Mouse (Mus musculus) midbrain, postnatal 0 days (tissue): Measurements from ENCODE around the gene Dnaaf5. TPM values are rescaled to one million over a fixed set of nuclear protein-coding genes. Genes with fewer than 3 reads are reported as not detected.

Source experiments
- ATAC-seq: fragments of 200-750 bp; cut with Nextera tagmentation; 2 replicates; pipeline ENCODE4 v1.8.0; 2017; ENCODE audit warnings: moderate number of reproducible peaks, mild to moderate bottlenecking, moderate TSS enrichment, moderate library complexity; ENCODE audit not compliant: low FRiP score
- DNase-seq: peaks from one replicate; pipeline ENCODE4 v3.0.0-alpha.2; 2015; ENCODE audit warnings: low spot score
- H3K27ac ChIP-seq: fragments of 300-500 bp; sonication (generic); 2 replicates; pipeline ENCODE4 v1.5.1; 2014; ENCODE audit warnings: low read depth, mild to moderate bottlenecking, low read length, mixed read lengths
- H3K27me3 ChIP-seq: fragments of 300-500 bp; sonication (generic); 2 replicates; pipeline ENCODE4 v1.6.1; 2014; ENCODE audit warnings: low read length, control low read depth, mixed read lengths; ENCODE audit not compliant: insufficient read depth
- H3K36me3 ChIP-seq: fragments of 300-500 bp; sonication (generic); 2 replicates; pipeline ENCODE4 v1.6.1; 2014; ENCODE audit warnings: low read length, control low read depth, mixed read lengths; ENCODE audit not compliant: insufficient read depth
- H3K4me1 ChIP-seq: fragments of 300-500 bp; sonication (generic); 2 replicates; pipeline ENCODE4 v1.6.1; 2014; ENCODE audit warnings: mild to moderate bottlenecking, control low read depth, antibody characterized with exemption, low read length, mixed read lengths; ENCODE audit not compliant: insufficient read depth
- H3K4me2 ChIP-seq: fragments of 300-500 bp; sonication (generic); 2 replicates; pipeline ENCODE4 v1.6.1; 2014; ENCODE audit warnings: low read depth, mild to moderate bottlenecking, low read length, mixed read lengths; ENCODE audit not compliant: poor library complexity, severe bottlenecking
- H3K4me3 ChIP-seq: fragments of 300-500 bp; sonication (generic); 2 replicates; pipeline ENCODE4 v1.5.1; 2014; ENCODE audit warnings: low read depth, mild to moderate bottlenecking, low read length, moderate library complexity
- H3K9ac ChIP-seq: fragments of 300-500 bp; sonication (generic); replicated peaks from 2 replicates; pipeline ENCODE4 v1.6.1; 2014; ENCODE audit warnings: mild to moderate bottlenecking, low read length, moderate library complexity, mixed read lengths; ENCODE audit not compliant: poor library complexity, severe bottlenecking
- H3K9me3 ChIP-seq: fragments of 300-500 bp; sonication (generic); 2 replicates; pipeline ENCODE4 v1.6.1; 2016; ENCODE audit warnings: low read length, control low read depth
- CTCF ChIP-seq: IDR thresholded peaks from 2 replicates; pipeline ENCODE4 v1.5.1; 2016; ENCODE audit warnings: antibody characterized with exemption, mild to moderate bottlenecking
- WGBS: fragments of 180-500 bp; shearing (Covaris S2); extraction: QIAGEN DNeasy Blood & Tissue Kit; methylation state at CpG from one replicate; pipeline ENCODE4 v1.1.7; 2014; 5-methylcytosine and 5-hydroxymethylcytosine counted together
- polyA plus RNA-seq: library from polyadenylated mRNA; unstranded; fragments of >200 nt; fragmentation: Nextera tagmentation; extraction: Ambion mirVana; gene quantifications from 2 replicates; pipeline ENCODE4 v1.2.1, GENCODE M21; 2015
- total RNA-seq: library from RNA; depleted of rRNA; stranded (reverse); fragments of >200 nt; gene quantifications from 2 replicates; pipeline ENCODE4 v1.2.3, GENCODE M21; 2014

Dnaaf5 gene
- total and polyA plus RNA-seq, 2 experiments from 2014 or later, result 2.9 to 14.0 TPM

DNA sequence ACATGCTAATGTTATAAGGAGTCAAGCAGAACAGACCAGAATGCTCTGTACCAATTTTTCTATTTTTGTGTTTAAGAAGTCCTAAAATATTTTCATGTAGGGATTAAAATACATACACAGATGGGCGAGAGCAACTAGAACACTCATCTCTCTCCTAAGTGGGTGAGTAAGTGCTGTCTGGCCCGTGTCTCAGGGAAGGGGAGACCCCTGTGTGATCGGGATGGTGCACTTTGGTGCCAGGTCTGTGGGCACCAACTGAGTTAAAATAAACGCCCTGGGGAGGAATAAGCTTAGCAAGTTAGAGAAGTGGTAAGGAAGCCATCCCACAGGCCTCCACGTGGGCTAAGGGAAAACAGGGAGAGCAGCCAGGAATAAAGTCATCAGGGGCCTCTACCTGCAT is 40.9 kb downstream of the Dnaaf5 start:
- Histone ChIP-seq H3K4me1 (no peaks in the 10 kb centered on the region), H3K36me3 (peaks cover 10% of the 10 kb centered on the region; the same call in 1 of the 2 replicates), H3K4me3 (no peak overlapping the region), H3K9me3 (no peaks in the 10 kb centered on the region), H3K9ac (no peak overlapping the region), H3K4me2 (no peak overlapping the region), H3K27me3 (no peaks in the 10 kb centered on the region), H3K27ac (no peak overlapping the region)
- no peak for TF ChIP-seq CTCF
- 76% methylated on average over 5 of the region's 5 CpGs for WGBS
- DNase-seq, result no peak
- no peak for ATAC-seq

DNA sequence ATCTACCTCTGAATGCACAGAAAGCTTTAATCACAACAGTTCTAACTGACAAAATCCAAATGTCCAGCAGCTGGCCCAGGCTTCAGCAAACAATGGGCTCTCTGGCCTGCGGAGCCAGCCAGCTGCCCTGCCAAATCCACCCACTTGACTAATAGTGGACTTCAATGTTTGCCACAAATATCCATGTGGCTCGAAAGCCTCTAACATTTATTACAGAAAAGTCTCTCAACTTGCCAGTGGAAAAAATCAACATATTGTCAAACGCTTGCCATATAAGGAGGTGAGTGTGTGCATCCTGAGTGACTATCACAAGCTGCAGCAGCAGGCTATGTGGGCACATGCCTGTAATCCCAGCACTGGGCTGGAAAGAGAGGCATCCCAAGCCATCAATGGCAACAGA is 48.8 kb downstream of the Dnaaf5 start:
- Histone ChIP-seq H3K27ac (no peak overlapping the region), H3K36me3 (no peaks in the 10 kb centered on the region), H3K4me3 (no peak overlapping the region), H3K27me3 (no peaks in the 10 kb centered on the region), H3K9ac (no peak overlapping the region), H3K9me3 (no peaks in the 10 kb centered on the region), H3K4me2 (no peak overlapping the region), H3K4me1 (peaks cover 8% of the 10 kb centered on the region; the same call in 1 of the 2 replicates)
- ATAC-seq, result no peak
- no peak for TF ChIP-seq CTCF
- 87% methylated on average over 3 of the region's 3 CpGs for WGBS
- DNase-seq, result no peak

DNA sequence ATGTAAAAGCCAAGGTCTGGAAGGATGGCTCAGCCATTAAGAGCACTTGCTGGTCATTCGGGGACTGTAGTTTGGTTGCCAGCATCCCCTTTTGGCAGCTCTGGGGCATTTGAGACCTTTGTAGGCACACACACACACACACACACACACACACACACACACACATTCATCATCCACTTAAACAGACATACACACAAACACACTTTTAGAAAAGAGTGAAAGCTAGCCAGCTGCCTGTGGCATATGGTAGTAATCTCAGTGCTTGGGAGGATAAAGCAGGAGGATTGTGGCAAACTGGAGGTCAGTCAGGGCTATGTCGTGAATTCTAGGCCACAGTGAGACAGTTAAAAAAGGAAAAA is 49.6 kb downstream of the Dnaaf5 start:
- TF ChIP-seq CTCF, result no peak
- DNase-seq, result no peak
- peaks cover 8% of the 10 kb centered on the region; the same call in 1 of the 2 replicates for H3K4me1 ChIP-seq
- 42% methylated on average over 2 of the region's 2 CpGs for WGBS
- peak overlapping the region; percentile 68 for H3K4me2 ChIP-seq
- no peaks in the 10 kb centered on the region for H3K27me3 ChIP-seq
- peak overlapping the region; percentile 91 for H3K4me3 ChIP-seq
- H3K9me3 ChIP-seq, result no peaks in the 10 kb centered on the region
- H3K9ac ChIP-seq, result peak overlapping the region; percentile 74
- ATAC-seq, result no peak
- H3K36me3 ChIP-seq, result no peaks in the 10 kb centered on the region
- H3K27ac ChIP-seq, result peak overlapping the region; percentile 82

DNA sequence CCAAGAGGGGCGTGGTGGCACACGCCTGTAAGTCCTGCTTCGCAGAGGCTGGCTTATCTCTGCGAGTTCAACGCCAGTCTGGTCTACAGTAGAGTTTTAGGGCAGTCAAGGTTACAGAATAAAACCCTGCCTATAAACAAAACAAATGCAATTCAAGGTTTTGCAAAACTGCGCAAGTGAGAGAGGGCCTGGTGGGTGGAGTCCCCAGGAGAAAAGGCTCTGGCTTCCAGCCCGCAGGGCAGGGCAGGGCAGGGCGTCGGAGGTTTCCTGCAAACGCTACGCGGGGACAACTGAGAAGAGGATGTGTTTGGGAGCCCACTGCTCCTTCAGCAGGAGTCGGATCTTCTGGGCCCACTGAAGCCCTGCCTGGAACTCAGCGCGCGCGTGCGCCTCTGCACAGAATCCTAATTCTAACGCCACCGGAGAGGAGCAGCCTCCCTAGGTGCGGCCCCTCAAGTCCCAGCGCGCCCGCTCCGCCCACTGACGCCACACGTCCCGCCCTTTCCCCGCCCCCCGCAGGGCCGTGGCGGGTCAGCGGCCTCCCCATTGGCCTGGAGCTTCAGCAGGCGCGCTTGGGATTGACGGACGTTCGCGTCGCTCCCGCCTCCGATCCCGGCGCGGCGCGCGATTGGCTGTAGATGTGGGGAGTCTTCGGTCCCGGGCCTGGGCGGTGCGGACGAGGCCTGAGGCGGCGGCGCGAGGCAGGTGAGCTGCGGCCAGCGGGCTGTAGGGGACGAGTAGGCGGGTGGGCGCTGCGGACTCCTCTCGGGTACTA is 50.2 kb downstream of the Dnaaf5 start, which contains the start of gene Sun1:
Gene Sun1, plus strand, starts transcription at position 643 of the 775 bp plus-strand sequence.
- H3K9ac ChIP-seq, result peak within 1 kb of the TSS; percentile 91
- peaks cover 8% of the 10 kb centered on the region; the same call in 1 of the 2 replicates for H3K4me1 ChIP-seq
- no peaks in the 10 kb centered on the region for H3K9me3 ChIP-seq
- peak within 1 kb of the TSS; percentile 82 for H3K27ac ChIP-seq
- no peaks in the 10 kb centered on the region for H3K36me3 ChIP-seq
- H3K4me3 ChIP-seq, result peak within 1 kb of the TSS; percentile 91
- DNase-seq (peak; percentile 98), ATAC-seq (peak; percentile 97)
- no peak for TF ChIP-seq CTCF
- 1% methylated on average over 63 of the region's 64 CpGs for WGBS
- H3K27me3 ChIP-seq, result no peaks in the 10 kb centered on the region
- H3K4me2 ChIP-seq, result peak within 1 kb of the TSS; percentile 68

DNA sequence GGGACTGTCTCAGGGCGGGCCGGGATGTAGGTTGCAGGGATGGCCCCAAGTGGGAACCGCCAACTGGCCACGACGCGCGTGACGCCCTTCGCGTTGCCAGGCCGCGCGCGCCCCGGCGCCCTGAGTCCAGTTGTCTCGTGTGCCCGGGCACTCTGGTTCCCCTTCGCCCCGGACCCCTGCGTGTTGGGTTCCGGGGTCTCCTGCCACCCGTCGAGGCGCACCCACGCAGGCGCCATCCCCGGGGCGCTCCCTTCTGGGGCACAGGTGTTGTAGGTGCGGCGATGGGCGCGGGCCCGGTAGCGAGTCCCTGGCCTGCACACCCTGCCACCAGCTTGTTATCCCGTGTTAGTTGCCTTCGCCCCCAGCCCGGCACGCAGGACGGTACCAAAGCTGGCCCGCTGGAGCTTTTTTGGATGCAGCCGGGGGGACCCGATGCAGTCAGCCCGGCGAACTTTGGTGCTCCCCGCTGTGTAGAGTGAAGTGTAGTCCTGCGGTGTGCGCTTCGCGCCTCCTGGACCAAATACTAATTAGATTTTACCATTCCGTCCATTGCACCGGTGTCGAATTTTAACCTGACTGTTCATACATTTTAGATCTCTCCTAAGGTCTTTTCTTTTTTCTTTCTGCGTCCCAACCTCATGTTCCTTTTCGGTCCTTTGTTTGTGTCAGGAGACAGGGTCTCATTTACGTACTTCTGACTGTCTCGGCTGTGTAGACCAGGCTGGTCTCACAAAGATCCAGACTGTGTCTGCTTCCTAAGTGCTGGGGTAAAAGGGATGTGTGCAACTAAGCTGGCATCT is 50.9 kb downstream of the Dnaaf5 start:
- TF ChIP-seq CTCF, result no peak
- ATAC-seq (peak; percentile 74), DNase-seq (no peak)
- Histone ChIP-seq H3K27me3 (no peaks in the 10 kb centered on the region), H3K36me3 (no peaks in the 10 kb centered on the region), H3K9ac (peak overlapping the region; percentile 91), H3K4me1 (peaks cover 8% of the 10 kb centered on the region; the same call in 1 of the 2 replicates), H3K27ac (peak overlapping the region; percentile 82), H3K4me3 (peak overlapping the region; percentile 91), H3K9me3 (no peaks in the 10 kb centered on the region), H3K4me2 (peak overlapping the region; percentile 68)
- under 1% methylated on average over 56 of the region's 57 CpGs for WGBS
